Mouse (Mus musculus) left cerebral cortex, postnatal 4 days (tissue): ENCODE results near the gene Pde7b. TPM values are rescaled to one million over a fixed set of nuclear protein-coding genes. Genes with fewer than 3 reads are reported as not detected.

Experiments used
- DNase-seq: peaks from one replicate; pipeline ENCODE4 v3.0.0-alpha.2; 2022
- intact Hi-C: fragments of 180-260 bp; cut with DNase I; formaldehyde crosslinking; loops from one replicate; pipeline ENCODE4 v1.15.1; 2025
- total RNA-seq, 2 experiments: library from RNA; stranded (reverse); gene quantifications; 2 replicates each; pipeline ENCODE4 v1.2.3; 2021

Gene Pde7b
- total RNA-seq, 2 experiments from 2014 or later: 9.0 to 11.4 TPM

DNA sequence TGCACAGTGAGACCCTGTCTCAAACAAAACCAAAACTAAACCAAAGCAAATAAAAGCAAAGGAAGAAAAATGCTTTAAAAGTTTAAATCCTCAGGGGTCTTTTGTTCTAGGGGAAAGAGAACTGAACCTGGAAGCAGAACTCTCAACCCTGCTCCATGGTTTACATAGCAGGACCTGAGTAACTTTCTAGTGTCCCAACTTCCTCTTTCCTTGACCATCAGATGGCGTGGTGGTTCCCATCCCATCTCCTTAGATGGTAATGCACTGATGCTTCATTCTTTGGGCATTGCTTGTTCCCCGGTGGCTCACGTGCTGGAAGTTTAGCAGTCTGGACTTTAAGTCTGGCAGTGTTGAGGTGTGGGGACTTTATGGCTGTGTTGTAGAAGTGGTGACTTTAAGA is 343.5 kb downstream of the Pde7b start:
- no peak for DNase-seq
- intact Hi-C loops: no loop called here

DNA sequence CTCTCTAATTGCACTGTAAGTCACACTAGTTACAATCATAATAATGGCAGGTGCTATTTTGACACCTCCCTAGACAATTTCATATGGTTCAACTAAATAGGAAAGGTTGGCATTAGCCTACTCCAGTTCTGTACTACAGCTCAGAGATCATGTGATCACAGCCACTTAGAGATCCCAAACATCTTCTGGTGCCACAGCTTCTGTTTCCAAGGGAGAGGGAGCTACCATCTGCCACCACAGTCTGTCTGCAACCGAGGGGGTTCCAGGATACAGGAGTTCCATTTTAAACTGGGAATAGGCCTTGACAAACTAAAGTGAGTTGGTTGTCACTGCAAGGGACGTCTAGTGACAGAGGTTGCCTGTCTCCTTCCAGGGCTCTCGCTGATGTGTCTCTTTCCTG is 344.1 kb downstream of the Pde7b start:
- DNase-seq: no peak
- intact Hi-C loops: no loop called here

DNA sequence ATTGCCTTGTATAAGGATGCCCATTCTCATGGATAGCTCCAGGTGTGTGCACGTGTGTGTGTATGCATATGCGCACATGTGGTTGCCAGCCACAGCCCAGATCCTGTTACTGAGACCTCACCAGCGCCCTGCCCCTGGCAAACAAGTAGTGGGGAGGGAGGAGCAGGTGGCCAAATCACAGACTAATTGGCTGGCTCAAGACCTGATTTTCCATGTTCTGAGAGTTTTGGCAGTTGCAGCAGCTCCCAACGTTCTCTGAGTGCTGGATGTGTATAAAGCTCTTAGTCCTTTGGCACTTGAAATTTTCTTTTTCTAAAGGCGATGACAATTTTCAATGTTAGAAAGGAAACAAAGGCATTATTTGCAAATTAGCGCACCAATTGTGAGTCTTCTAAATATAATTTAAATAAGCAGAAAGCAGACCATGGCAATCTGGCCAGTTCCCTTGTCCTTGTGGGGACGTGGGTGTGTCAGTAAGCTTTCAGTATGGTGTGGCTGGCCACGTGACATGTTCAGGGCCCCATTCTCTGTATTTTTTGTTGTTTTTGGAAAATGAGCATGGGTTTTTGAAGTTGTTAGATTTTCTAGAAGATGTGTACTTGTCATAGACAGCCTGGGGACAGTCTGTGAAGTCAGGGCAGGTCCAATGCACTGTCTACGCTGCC is 345.7 kb downstream of the Pde7b start:
- intact Hi-C loops: loop anchor here (5.0 kb wide), 1 partner anchor 343 kb away; no protein-coding TSS in a partner anchor
- peak; percentile 48 for DNase-seq

DNA sequence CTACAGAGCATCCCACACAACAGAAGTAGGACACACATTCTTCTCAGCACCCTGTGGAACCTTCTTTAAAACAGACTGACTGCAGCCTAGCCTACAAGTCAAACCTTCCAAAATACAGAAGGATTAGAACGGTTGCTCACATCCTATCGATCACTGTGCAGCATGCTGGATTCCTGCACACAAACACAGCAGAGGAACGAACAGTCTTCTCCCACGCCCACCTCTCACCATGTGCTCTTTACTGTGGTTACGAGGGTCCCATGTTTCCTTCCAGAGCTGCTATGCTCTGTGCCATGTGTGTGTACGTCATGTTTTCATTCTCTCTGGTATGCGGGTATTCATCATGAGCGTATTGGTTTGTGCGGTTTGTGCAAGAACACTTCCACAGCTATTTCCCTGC is 347.3 kb downstream of the Pde7b start:
- intact Hi-C loops: loop anchor here (5.0 kb wide), 1 partner anchor 345 kb away; no protein-coding TSS in a partner anchor
- no peak for DNase-seq

DNA sequence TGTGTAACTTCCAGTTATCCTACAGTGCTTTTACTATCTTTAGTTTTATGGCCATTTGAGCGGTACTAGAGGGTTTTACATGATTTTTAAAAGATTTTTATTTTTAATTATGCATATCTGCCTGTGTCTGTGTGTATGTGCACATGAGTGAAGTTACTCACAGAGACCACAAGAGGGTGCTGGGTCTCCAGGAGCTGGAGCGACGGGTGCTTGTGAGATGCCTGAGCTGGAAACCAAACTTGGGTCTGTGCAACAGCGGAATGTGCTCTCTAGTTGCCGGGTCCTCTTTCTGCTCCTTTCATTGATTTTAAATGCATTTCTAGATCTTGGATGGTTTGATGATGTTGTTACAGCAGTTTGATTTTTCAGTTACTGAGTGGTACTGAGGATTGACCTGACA is 352.8 kb downstream of the Pde7b start:
- no peak for DNase-seq
- intact Hi-C loops: loop anchor here (5.0 kb wide), 1 partner anchor 550 kb away; no protein-coding TSS in a partner anchor

DNA sequence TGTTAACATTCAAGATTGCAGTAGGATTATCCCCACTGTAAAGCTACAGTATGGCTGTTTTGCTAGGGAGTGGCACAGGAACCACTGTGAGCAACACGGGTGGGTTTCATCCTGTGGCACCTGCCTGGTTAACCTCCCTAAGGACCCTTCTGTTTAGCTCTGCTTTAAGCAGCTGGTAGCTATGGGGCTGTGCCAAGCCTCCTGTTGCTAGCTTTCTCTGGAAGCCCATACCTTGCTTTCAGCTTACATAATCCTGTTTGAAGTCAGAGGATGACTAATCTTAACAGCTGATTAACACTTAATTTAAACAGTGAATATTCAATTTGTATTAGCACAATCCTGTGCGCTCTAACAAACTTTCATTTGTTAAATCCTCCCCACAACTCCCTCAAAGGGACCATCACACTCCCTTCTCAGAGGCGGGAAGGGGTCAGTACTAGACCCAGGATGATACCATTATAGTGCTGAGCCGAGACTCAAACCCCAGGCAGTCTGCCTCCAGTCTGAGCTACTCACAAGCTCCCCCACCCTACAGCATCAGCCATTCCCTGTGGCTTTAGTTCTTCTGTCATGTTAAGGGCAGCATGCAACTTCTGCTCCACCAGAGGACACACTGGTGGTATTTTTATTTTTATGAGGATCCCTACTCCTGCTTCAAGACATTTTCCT is 362.3 kb downstream of the Pde7b start:
- intact Hi-C loops: loop anchor here (5.0 kb wide), 1 partner anchor 580 kb away; no protein-coding TSS in a partner anchor
- peak; percentile 15 for DNase-seq

DNA sequence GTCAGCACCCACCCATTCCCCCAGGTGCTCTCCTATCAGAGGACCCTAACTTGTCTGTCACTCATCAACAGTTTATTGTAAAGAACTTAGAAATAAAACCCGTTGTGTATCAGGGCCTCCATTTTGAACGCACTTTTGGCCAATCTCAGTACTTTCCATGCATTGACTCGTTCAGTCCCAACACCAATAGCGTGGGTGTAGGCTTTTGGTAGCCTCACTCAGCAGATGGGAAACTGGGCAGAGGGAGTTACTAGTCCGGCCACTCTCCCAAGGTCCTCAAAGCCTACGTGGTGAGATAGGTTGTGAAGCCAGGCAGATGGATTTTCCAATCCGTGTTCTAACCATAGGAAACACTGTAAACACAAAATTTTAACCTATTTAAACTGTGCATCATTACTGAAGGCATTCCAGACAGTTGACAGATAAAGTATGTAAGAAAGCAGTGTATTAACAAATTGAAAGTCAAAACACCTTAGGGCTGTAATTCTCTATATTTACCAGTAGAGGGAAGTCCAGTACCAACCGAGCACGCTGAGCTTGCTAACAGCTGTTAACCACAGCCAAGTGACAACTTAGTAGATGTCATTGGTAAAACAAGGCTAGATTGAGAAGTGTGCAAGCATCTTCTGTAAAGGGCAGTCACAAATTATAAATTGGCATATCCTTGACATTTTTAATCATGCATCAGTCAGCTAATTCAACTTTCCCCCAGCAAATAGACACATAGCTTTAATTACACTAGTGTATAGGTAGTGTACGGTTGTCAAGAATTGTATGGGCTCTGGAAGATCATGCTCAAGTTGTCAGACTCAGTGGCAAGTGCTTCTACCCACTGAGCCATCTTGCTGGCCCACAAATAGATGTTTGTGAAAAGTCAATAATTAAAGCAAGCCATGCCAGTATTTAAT is 363.1 kb downstream of the Pde7b start:
- no peak for DNase-seq

DNA sequence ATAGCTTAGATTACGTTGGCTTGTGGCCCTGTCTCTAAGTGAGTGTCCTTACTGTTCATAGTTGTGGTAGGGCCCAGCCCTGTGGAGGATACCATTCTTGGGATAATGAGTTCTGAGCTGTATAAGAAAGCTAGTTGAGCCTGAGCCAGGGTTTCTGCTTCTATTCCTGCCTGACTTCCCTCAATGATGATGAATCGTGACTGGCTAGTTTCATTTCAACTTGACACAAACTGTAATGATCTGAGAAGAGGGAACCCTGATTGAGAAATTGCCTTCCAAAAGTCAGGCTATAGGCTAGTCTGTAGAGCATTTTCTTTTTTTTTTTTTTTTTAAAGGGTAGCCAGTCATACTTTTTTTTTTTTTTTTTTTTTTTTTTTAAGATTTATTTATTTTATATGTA is 376.0 kb downstream of the Pde7b start:
- intact Hi-C loops: no loop called here
- DNase-seq: no peak

More for the DNA sequence above, 363.1 kb downstream of the Pde7b start:
- intact Hi-C loops: loop anchor here (5.0 kb wide), 1 partner anchor 581 kb away; no protein-coding TSS in a partner anchor

Other genes starting within 250 kb of the Pde7b start
- 100 to 1,000 TPM; 191 to 231 TPM for gene Ahi1, start 227.5 kb upstream of the Pde7b start, total RNA-seq